Mouse (Mus musculus): ENCODE data around the gene Frem1. TPM values are rescaled to one million over a fixed set of nuclear protein-coding genes. Genes with fewer than 3 reads are reported as not detected.

Gene Frem1
- polyA plus RNA-seq, 1 experiment from 2014 or later, result 0.50 TPM

DNA sequence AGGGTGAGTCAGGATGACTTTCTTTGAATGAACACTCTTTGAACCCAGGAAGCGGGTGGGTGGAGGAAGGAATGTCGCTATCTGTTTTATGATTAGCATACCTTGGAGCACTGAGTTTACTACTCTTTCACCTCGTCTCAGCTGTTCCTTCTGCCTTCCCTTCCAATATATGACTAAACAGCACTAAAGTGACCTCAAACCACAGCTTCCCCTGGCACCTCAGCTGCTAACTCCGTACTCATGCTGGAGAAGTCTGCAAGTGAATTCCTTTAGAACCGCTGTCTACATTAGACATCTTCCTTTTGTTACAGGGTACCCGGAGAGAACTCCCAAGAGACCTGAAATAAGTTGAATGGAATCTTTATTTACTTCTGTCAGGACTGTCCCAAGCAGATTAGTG, 181.2 kb downstream of the Frem1 start:
- no peak overlapping the region for H3K27ac ChIP-seq (replicated peaks)
- H3K4me3 ChIP-seq (replicated peaks), result no peak overlapping the region
- WGBS (ENCODE audit: insufficient replicate concordance), result 32% methylated on average over 6 of the region's 6 CpGs
- no peak for ATAC-seq (ENCODE audit: insufficient read depth)
- no peaks in the 10 kb centered on the region for H3K36me3 ChIP-seq (replicated peaks)
- H3K4me1 ChIP-seq (replicated peaks), result no peaks in the 10 kb centered on the region; the same call in 1 of the 2 replicates
- H3K9ac ChIP-seq, result no peak overlapping the region
- no peaks in the 10 kb centered on the region for H3K9me3 ChIP-seq (replicated peaks)
- H3K4me2 ChIP-seq, result no peak overlapping the region
- H3K27me3 ChIP-seq, result no peaks in the 10 kb centered on the region

DNA sequence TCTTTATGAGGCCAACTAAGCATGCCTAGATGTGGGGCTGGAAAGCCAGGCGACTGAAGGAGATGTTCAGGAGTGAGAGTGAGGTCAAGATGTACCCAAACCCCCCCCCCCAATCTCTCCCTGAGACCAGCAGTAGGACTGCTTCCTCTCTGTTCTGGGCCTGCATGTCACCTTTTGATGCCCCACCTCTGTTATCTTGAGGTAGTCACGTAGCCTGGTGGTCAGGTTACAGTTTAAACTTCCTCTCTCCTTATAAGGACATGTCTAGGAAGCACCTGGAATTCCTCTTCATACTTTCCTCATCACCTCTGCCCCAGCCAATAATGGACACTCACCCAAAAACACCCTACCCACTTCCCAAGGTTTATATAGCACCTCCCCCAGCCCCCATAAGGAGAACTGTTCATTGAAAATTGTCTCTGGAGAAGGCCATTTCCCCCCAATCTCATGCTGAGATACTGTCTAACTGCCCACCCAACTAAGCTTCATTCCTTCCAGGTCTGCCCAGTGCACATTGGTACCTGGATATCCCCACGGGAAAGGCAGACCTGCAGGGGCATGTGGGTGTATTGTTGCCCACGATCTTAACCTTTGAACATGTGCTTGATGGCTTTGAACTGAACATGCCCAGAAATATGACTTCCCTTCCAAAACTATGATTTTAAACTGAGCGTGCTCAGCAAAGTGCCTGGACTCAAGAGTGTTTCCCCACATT, 184.3 kb downstream of the Frem1 start:
- H3K9me3 ChIP-seq (replicated peaks), result no peaks in the 10 kb centered on the region
- no peak overlapping the region for H3K9ac ChIP-seq
- no peak overlapping the region for H3K4me3 ChIP-seq (replicated peaks)
- H3K4me2 ChIP-seq, result no peak overlapping the region
- 62% methylated on average over 5 of the region's 5 CpGs for WGBS (ENCODE audit: insufficient replicate concordance)
- H3K4me1 ChIP-seq (replicated peaks), result no peaks in the 10 kb centered on the region
- no peaks in the 10 kb centered on the region for H3K36me3 ChIP-seq (replicated peaks)
- no peak overlapping the region for H3K27ac ChIP-seq (replicated peaks)
- no peaks in the 10 kb centered on the region for H3K27me3 ChIP-seq
- no peak for ATAC-seq (ENCODE audit: insufficient read depth)

DNA sequence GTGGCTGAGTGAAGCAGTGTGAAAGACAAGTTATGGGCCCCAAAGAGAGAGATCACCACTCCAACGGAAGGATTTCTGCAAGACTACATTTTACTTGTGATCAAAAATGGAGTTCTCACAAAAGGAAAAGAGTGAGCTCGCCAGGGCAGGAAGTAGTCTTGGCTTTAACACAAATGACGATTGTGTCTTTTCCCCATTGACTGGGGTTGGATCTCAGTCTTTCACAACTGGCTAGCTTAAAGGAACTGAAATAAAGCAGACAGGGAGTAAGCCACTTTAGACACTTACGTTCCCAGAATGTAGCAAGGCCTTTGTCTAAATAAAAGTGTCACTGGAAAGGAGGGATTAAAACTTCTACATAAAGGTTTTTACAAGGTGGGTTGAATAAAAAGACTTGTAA, 185.0 kb downstream of the Frem1 start:
- ATAC-seq (ENCODE audit: insufficient read depth), result no peak
- H3K9me3 ChIP-seq (replicated peaks), result no peaks in the 10 kb centered on the region
- H3K27me3 ChIP-seq, result no peaks in the 10 kb centered on the region
- WGBS (ENCODE audit: insufficient replicate concordance), result 37% methylated on average over 4 of the region's 4 CpGs
- H3K4me3 ChIP-seq (replicated peaks), result no peak overlapping the region
- H3K36me3 ChIP-seq (replicated peaks), result no peaks in the 10 kb centered on the region
- H3K9ac ChIP-seq, result no peak overlapping the region
- no peaks in the 10 kb centered on the region for H3K4me1 ChIP-seq (replicated peaks)
- no peak overlapping the region for H3K27ac ChIP-seq (replicated peaks)
- H3K4me2 ChIP-seq, result no peak overlapping the region

DNA sequence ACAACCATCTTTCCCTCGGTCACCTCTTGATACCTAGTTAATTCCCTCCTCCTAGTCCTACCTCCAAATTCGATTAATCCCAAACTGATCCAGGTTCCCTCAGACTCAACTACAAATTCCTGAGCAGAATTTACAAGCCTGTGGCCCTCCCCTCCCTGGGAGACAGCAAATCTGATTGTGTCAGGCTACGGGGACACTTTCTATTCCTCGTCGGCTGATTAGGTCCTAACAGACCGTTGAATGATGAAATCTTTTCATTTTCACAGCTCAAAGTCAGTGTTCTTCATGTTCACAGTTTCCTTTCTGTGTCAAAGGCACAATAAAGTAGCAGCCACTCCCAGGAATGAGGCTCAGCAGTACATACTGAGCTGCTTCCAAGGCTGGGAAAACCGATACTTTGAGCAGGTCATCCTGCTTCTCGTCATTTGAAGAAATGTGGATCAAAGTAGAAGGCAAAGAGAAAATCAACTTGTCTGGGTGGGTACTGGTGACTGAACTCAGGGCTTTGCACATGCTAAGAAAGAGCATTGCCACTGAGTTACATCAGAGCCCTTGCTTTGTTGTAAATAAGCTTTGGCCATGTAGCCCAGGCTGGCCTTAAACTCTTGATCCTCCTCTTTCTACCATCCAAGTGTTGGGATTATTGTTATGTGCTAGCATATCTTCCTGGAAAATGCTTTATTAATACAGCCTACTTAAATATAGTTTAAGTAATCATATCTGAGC, 187.0 kb downstream of the Frem1 start:
- H3K4me2 ChIP-seq, result no peak overlapping the region
- H3K36me3 ChIP-seq (replicated peaks), result no peaks in the 10 kb centered on the region
- H3K9ac ChIP-seq, result no peak overlapping the region
- H3K4me1 ChIP-seq (replicated peaks), result no peaks in the 10 kb centered on the region
- no peak for ATAC-seq (ENCODE audit: insufficient read depth)
- 62% methylated on average over 8 of the region's 8 CpGs for WGBS (ENCODE audit: insufficient replicate concordance)
- H3K27me3 ChIP-seq, result no peaks in the 10 kb centered on the region
- no peak overlapping the region for H3K4me3 ChIP-seq (replicated peaks)
- no peak overlapping the region for H3K27ac ChIP-seq (replicated peaks)
- H3K9me3 ChIP-seq (replicated peaks), result no peaks in the 10 kb centered on the region

DNA sequence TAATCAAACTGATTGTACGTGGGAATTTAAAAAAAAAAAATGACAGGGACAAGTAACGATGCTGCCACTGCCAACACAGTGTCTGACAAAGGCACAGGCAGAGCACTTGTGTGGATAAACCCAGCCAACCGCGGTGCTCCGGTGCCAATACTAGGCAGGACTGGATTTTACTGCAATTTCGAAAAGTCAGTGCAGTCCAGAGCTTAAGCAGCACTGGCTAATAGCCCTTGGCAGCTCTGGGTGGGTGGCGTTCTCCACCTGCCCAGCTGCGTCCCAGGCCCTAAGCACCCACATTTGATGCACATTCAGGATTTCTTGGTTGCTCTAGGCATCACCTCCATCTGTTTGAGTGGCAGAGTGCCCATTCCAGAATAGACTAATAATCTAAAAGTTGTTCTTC, 188.8 kb downstream of the Frem1 start:
- no peak for ATAC-seq (ENCODE audit: insufficient read depth)
- Histone ChIP-seq H3K9ac (no peak overlapping the region), H3K36me3 (replicated peaks) (no peaks in the 10 kb centered on the region), H3K4me2 (no peak overlapping the region), H3K4me3 (replicated peaks) (no peak overlapping the region), H3K9me3 (replicated peaks) (no peaks in the 10 kb centered on the region), H3K4me1 (replicated peaks) (peaks cover 13% of the 10 kb centered on the region), H3K27ac (replicated peaks) (no peak overlapping the region), H3K27me3 (no peaks in the 10 kb centered on the region)
- WGBS (ENCODE audit: insufficient replicate concordance), result 74% methylated on average over 8 of the region's 8 CpGs

DNA sequence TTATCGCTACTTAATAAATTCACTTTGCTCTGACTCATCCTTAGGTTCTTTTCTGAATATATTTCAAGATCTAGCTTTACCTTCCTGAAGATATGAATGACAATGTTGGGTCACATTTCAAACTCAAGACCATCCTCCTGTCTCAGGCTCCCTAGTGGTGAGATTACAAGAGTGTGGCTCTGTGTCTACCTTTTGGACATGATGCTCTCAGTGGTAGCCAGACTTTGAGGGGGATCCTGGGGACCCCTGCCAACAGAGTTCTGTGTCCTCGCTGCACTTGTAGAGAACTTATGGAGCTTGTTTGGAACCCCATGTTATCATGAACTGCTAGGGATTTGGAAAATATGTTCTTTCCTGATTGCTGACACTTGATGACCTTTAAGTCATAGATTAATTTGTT, 190.7 kb downstream of the Frem1 start:
- Histone ChIP-seq H3K9ac (no peak overlapping the region), H3K36me3 (replicated peaks) (no peaks in the 10 kb centered on the region), H3K4me3 (replicated peaks) (no peak overlapping the region), H3K27me3 (no peaks in the 10 kb centered on the region), H3K4me2 (no peak overlapping the region), H3K9me3 (replicated peaks) (no peaks in the 10 kb centered on the region), H3K27ac (replicated peaks) (no peak overlapping the region), H3K4me1 (replicated peaks) (peaks cover 15% of the 10 kb centered on the region)
- WGBS (ENCODE audit: insufficient replicate concordance), result 70% methylated on average over 2 of the region's 2 CpGs
- no peak for ATAC-seq (ENCODE audit: insufficient read depth)

DNA sequence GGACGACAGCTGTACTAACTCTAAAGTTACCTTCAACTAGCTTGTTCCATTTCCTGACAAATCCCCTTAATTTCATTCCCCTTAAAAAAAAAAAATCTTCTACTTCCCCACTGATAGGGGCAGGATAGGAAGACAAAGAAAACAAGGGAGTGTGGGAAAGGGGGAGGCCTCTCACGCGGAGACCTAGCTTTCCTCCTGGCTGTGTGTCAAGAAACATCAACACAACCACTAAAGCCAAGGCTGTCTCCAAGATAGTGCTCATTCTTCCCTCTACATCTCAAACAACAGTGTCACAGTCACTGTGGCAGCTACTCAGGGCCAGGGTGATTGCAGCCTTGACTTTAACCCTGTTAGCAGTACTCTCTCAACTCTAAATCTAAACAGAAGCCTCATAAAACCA, 191.6 kb downstream of the Frem1 start:
- H3K27ac ChIP-seq (replicated peaks), result no peak overlapping the region
- no peaks in the 10 kb centered on the region for H3K9me3 ChIP-seq (replicated peaks)
- ATAC-seq (ENCODE audit: insufficient read depth), result no peak
- no peaks in the 10 kb centered on the region for H3K27me3 ChIP-seq
- no peaks in the 10 kb centered on the region for H3K36me3 ChIP-seq (replicated peaks)
- WGBS (ENCODE audit: insufficient replicate concordance), result 51% methylated on average over 3 of the region's 3 CpGs
- H3K9ac ChIP-seq, result no peak overlapping the region
- peaks cover 15% of the 10 kb centered on the region for H3K4me1 ChIP-seq (replicated peaks)
- H3K4me3 ChIP-seq (replicated peaks), result no peak overlapping the region
- no peak overlapping the region for H3K4me2 ChIP-seq

DNA sequence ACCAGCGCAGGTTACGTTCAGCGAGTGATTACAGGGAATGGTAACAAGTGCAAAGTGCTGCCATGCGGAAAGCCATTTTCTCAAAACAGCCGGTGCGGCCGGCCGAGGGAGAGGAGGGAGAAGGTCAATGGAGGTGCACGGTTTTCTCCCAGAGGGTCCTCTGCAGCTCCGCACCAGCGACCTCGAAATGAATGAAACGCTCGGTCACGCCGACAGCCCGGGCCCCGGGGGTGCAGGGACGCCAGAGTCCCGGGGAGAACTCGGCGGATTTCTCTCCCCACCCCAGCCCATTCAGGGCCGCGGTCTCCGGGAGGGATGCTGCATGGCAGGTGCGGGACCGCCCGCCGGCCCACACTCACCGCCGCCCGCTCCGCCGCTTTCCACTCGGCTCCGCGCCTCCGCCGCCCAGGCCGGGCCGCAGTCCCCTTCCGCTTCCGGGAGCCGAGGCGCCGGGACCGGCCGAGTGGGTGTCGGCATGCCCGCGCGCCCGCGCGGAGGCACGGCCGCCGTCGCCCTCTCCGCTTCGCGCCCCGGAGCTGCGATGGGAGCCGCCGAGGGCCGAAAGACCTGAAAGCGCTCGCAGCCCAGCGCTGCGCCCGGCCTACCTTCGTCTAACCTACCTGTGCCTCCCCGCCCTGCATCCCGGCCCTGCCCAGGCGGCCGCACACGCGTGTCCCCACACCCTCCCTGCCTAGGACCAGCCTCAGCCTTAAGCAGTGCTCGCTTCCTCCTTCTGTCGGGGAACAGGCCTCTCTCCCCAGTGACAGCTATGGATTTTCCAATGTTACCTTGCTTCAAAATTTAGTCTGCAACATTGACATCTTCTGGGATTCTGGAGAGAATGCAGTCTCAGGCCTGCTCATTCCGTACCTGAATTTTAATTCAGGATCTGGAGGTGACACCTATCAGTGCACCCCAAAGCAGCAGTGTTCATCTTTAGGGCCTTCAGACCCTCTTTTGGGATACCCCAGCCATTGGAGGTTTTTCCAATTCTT, 192.7 kb downstream of the Frem1 start, which contains the start of gene Zdhhc21:
TSS of gene Zdhhc21 (minus strand) at position 828 of the 995 bp plus-strand sequence.
- no peaks in the 10 kb centered on the region for H3K27me3 ChIP-seq
- no peaks in the 10 kb centered on the region for H3K36me3 ChIP-seq (replicated peaks)
- H3K4me1 ChIP-seq (replicated peaks), result peaks cover 15% of the 10 kb centered on the region
- ATAC-seq (ENCODE audit: insufficient read depth), result peak; percentile 85
- H3K27ac ChIP-seq (replicated peaks), result no peak within 1 kb of the TSS
- peak within 1 kb of the TSS; percentile 79 for H3K4me2 ChIP-seq
- H3K4me3 ChIP-seq (replicated peaks), result peak within 1 kb of the TSS; percentile 70
- under 1% methylated on average over 67 of the region's 82 CpGs for WGBS (ENCODE audit: insufficient replicate concordance)
- H3K9me3 ChIP-seq (replicated peaks), result no peaks in the 10 kb centered on the region
- peak within 1 kb of the TSS; percentile 69 for H3K9ac ChIP-seq

DNA sequence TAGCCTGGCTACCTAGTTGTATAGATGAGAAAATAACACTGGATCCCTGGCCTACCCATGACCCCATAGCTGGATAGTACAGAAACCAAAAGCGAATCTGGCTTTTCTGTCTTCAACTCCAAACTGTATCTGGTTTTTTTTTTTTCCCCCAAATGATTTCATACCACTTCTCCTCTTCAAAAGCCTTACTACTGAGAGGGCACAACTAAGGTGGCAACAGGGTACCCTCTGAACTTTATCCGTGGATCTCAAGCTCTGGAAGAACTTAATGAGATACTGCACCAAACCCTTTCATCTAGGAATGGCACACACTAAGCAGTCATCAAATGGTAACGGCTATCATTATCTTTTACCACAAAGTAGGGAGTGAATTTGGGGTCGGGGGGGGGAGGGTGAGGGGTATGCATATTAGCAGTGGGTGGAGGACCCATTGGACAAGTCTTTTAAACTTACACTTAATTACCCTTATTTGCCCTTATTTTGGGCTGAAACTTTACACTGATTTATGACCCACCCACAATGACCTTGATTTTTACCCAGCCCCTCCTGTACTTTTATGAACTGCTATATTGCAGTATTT, 193.6 kb downstream of the Frem1 start:
- Histone ChIP-seq H3K27me3 (no peaks in the 10 kb centered on the region), H3K4me2 (peak overlapping the region; percentile 79), H3K9me3 (replicated peaks) (no peaks in the 10 kb centered on the region), H3K4me1 (replicated peaks) (peaks cover 15% of the 10 kb centered on the region), H3K27ac (replicated peaks) (no peak overlapping the region), H3K9ac (peak overlapping the region; percentile 69; the same call in 1 of the 2 replicates), H3K4me3 (replicated peaks) (peak overlapping the region; percentile 70), H3K36me3 (replicated peaks) (no peaks in the 10 kb centered on the region)
- 21% methylated on average over 4 of the region's 4 CpGs for WGBS (ENCODE audit: insufficient replicate concordance)
- ATAC-seq (ENCODE audit: insufficient read depth), result no peak

DNA sequence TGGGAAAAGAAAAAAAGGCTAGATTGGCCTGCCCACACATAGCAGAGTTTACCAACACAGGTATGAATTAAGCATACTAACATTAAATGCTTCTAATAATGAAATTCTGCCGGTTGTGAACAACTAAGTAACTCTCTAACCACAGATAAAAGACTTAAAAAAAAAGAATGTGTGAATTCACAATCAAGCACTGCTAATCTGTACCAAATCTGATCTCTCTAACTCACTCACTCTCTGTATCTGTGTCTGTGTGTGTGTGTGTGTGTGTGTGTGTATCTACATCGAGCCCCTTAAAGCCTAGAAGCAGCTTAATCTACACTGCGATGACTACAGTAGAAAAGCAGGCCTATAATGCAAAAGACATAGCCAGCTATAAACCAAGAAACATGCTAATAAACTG, 195.2 kb downstream of the Frem1 start:
- no peak for ATAC-seq (ENCODE audit: insufficient read depth)
- Histone ChIP-seq H3K4me1 (replicated peaks) (peaks cover 15% of the 10 kb centered on the region), H3K27me3 (no peaks in the 10 kb centered on the region), H3K9me3 (replicated peaks) (no peaks in the 10 kb centered on the region), H3K9ac (no peak overlapping the region), H3K4me2 (no peak overlapping the region), H3K4me3 (replicated peaks) (no peak overlapping the region), H3K27ac (replicated peaks) (no peak overlapping the region), H3K36me3 (replicated peaks) (no peaks in the 10 kb centered on the region; the same call in 1 of the 2 replicates)
- 43% methylated on average over 3 of the region's 3 CpGs for WGBS (ENCODE audit: insufficient replicate concordance)
